Mouse (Mus musculus) heart, postnatal 0 days (tissue): ENCODE measurements around the gene Trpm1.

Source experiments
- CTCF ChIP-seq: IDR thresholded peaks from 2 replicates; pipeline ENCODE4 v1.5.1; 2016; ENCODE audit warnings: antibody characterized with exemption, control low read depth, low read depth
- EP300 ChIP-seq: IDR thresholded peaks from 2 replicates; pipeline ENCODE4 v1.6.1; 2016; ENCODE audit warnings: antibody characterized with exemption, low read depth

DNA sequence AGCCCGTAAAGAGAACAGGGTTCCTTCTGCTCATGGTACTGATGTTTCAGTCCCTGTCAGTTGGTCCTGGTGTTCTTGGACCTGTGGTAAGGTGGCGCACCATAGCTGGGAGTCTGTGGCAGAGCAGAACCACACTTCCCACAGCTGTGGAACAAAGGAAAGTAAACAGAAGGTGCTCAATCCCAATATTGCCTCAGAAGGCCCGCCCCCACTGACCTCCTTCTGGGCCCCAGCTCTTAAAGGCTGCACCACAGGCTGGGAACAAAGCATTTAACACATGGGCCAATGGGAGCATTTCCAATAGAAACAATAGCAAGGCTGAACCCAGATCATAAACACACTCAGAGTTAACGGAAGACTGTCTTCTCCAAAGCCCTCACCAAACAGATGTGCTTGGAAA is 82.9 kb downstream of the Trpm1 start:
- TF ChIP-seq CTCF (no peak), EP300 (no peak)
